Mouse (Mus musculus) midbrain, embryonic 15.5 days (tissue): ENCODE results near the gene Sufu. TPM values are rescaled to one million over a fixed set of nuclear protein-coding genes. Genes with fewer than 3 reads are reported as not detected.

Source experiments
- ATAC-seq: fragments of 200-750 bp; cut with Nextera tagmentation; replicated peaks from 2 replicates; pipeline ENCODE4 v1.8.0; 2017; ENCODE audit warnings: moderate TSS enrichment
- H3K27ac ChIP-seq: fragments of 300-500 bp; sonication (generic); 2 replicates; pipeline ENCODE4 v1.5.1; 2015; ENCODE audit warnings: mild to moderate bottlenecking, inconsistent platforms
- H3K27me3 ChIP-seq: fragments of 300-500 bp; sonication (generic); replicated peaks from 2 replicates; pipeline ENCODE4 v1.6.1; 2015; ENCODE audit warnings: inconsistent platforms
- H3K36me3 ChIP-seq: fragments of 300-500 bp; sonication (generic); replicated peaks from 2 replicates; pipeline ENCODE4 v1.6.1; 2015; ENCODE audit warnings: inconsistent platforms
- H3K4me1 ChIP-seq: fragments of 300-500 bp; sonication (generic); 2 replicates; pipeline ENCODE4 v1.6.1; 2015; ENCODE audit warnings: inconsistent platforms
- H3K4me2 ChIP-seq: fragments of 300-500 bp; sonication (generic); 2 replicates; pipeline ENCODE4 v1.6.1; 2015; ENCODE audit warnings: inconsistent platforms, mild to moderate bottlenecking, moderate library complexity
- H3K4me3 ChIP-seq: fragments of 300-500 bp; sonication (generic); 2 replicates; pipeline ENCODE4 v1.5.1; 2015; ENCODE audit warnings: mild to moderate bottlenecking, inconsistent platforms
- H3K9ac ChIP-seq: fragments of 300-500 bp; sonication (generic); 2 replicates; pipeline ENCODE4 v1.6.1; 2015; ENCODE audit warnings: mild to moderate bottlenecking, inconsistent platforms
- H3K9me3 ChIP-seq: fragments of 300-500 bp; sonication (generic); 2 replicates; pipeline ENCODE4 v1.6.1; 2016; ENCODE audit warnings: inconsistent platforms
- WGBS: fragments of 180-500 bp; shearing (Covaris S2); methylation state at CpG from one replicate; pipeline ENCODE4 v1.1.7; 2015; ENCODE audit warnings: mixed read lengths; 5-methylcytosine and 5-hydroxymethylcytosine counted together
- polyA plus RNA-seq: library from polyadenylated mRNA; unstranded; fragments of >200 nt; fragmentation: Nextera tagmentation; extraction: Ambion mirVana; gene quantifications from 2 replicates; pipeline ENCODE4 v1.2.1, GENCODE M21; 2015

Sufu gene
- polyA plus RNA-seq, 1 experiment from 2014 or later, result 24.4 TPM

- Histone ChIP-seq H3K27ac (no peak overlapping the region), H3K4me3 (no peak overlapping the region), H3K9ac (no peak overlapping the region), H3K36me3 (no peaks in the 10 kb centered on the region), H3K4me1 (peaks cover 37% of the 10 kb centered on the region), H3K4me2 (no peak overlapping the region), H3K27me3 (no peaks in the 10 kb centered on the region), H3K9me3 (no peaks in the 10 kb centered on the region)
- WGBS, result 84% methylated on average over 5 of the region's 5 CpGs
- ATAC-seq, result no peak
These were observed 82.1 kb downstream of the Sufu start for GRCm38 (mm10) chr19:46478826-46479225.

DNA sequence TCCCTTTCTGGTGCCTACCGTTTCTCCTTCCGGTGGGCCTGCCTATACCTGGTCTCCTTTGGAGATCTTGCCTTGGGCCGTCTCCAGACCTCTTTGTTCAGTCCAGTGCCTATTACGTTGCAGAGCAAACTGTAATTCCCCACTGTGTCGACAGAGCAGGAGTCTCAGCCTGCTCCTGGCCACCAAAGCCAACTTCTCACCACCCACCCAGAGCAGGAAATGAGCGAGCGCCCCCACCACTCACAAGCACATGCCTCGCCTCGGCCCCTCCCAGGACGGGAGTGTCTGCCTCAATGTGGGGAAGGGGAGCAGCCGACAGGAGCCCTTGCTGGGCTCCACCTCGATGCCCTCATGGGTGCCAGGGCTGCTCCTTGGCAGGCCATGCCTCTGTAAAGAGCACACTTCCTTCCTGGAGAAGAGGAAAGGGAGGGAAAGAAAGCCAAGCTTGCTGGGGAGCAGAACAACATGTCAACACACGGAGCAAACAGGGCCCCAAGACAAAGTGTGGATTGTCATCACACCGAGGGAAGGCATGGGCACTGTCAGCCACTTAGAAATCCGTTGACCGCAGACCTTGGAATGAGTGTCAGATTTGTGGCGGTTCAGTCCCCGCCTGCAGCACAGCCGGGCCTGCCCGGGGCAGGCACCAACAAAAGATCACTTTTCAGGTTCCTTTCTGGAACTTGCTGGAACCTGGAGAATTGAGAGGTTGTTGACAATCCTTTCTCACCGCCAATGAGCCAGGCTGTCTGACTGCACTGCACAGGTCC is 82.8 kb downstream of the Sufu start:
- Histone ChIP-seq H3K27ac (no peak overlapping the region), H3K4me1 (peaks cover 39% of the 10 kb centered on the region), H3K27me3 (no peaks in the 10 kb centered on the region), H3K36me3 (no peaks in the 10 kb centered on the region), H3K9ac (no peak overlapping the region), H3K4me2 (no peak overlapping the region), H3K9me3 (no peaks in the 10 kb centered on the region), H3K4me3 (no peak overlapping the region)
- WGBS, result 82% methylated on average over 21 of the region's 21 CpGs
- ATAC-seq, result no peak

- 65% methylated on average over 10 of the region's 10 CpGs for WGBS
- no peak overlapping the region for H3K4me3 ChIP-seq
- H3K36me3 ChIP-seq, result no peaks in the 10 kb centered on the region
These were observed 84.1 kb downstream of the Sufu start for GRCm38 (mm10) chr19:46480624-46481345.

DNA sequence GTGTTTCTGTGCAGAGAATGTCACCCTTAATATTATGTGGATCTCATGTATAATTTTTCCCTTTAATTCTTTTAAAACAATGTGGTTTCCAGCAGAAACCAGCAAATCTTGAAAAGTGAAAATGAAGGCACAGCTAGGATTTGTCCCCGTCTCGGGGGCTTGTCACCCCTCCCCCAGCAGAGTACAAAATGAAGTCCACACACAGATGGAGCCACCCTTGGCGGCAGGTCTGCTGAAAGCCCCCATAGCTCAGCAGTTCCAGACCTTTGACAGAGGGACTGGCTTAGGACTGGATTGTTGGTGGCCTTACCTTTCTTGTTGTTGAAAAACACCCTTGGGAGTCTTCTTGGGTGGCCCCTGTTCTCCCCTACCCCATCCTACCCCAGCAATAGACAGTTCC is 84.7 kb downstream of the Sufu start:
- Histone ChIP-seq H3K36me3 (no peaks in the 10 kb centered on the region), H3K4me1 (peaks cover 39% of the 10 kb centered on the region)

More at GRCm38 (mm10) chr19:46480624-46481345, 84.1 kb downstream of the Sufu start:
- Histone ChIP-seq H3K9me3 (no peaks in the 10 kb centered on the region), H3K4me1 (peaks cover 39% of the 10 kb centered on the region), H3K9ac (no peak overlapping the region), H3K27me3 (no peaks in the 10 kb centered on the region), H3K27ac (peak overlapping the region; percentile 54), H3K4me2 (no peak overlapping the region)
- ATAC-seq, result no peak

GRCm38 (mm10) chr19:46481756-46482155 is 85.1 kb downstream of the Sufu start:
- peaks cover 39% of the 10 kb centered on the region for H3K4me1 ChIP-seq
- H3K27me3 ChIP-seq, result no peaks in the 10 kb centered on the region
- H3K4me3 ChIP-seq, result no peak overlapping the region
- no peaks in the 10 kb centered on the region for H3K9me3 ChIP-seq
- no peaks in the 10 kb centered on the region for H3K36me3 ChIP-seq
- no peak overlapping the region for H3K4me2 ChIP-seq
- 9% methylated on average over 4 of the region's 4 CpGs for WGBS
- no peak overlapping the region for H3K9ac ChIP-seq
- ATAC-seq, result no peak
- peak overlapping the region; percentile 54 for H3K27ac ChIP-seq

More for the DNA sequence above, 84.7 kb downstream of the Sufu start:
- Histone ChIP-seq H3K9me3 (no peaks in the 10 kb centered on the region), H3K27ac (peak overlapping the region; percentile 54), H3K9ac (no peak overlapping the region), H3K4me3 (no peak overlapping the region), H3K4me2 (no peak overlapping the region), H3K27me3 (no peaks in the 10 kb centered on the region)
- no peak for ATAC-seq
- 7% methylated on average over 3 of the region's 3 CpGs for WGBS

- Histone ChIP-seq H3K27me3 (no peaks in the 10 kb centered on the region), H3K9ac (no peak overlapping the region), H3K4me1 (peaks cover 30% of the 10 kb centered on the region), H3K4me3 (no peak overlapping the region), H3K36me3 (no peaks in the 10 kb centered on the region), H3K27ac (no peak overlapping the region), H3K4me2 (no peak overlapping the region), H3K9me3 (no peaks in the 10 kb centered on the region)
- WGBS, result 34% methylated on average over 17 of the region's 17 CpGs
- no peak for ATAC-seq
These were observed 86.3 kb downstream of the Sufu start for GRCm38 (mm10) chr19:46482896-46483516.

- no peak overlapping the region for H3K4me2 ChIP-seq
- no peaks in the 10 kb centered on the region for H3K36me3 ChIP-seq
- no peak overlapping the region for H3K9ac ChIP-seq
- peak overlapping the region; percentile 57 for H3K27ac ChIP-seq
- H3K9me3 ChIP-seq, result no peaks in the 10 kb centered on the region
- ATAC-seq, result no peak
- WGBS, result 61% methylated on average over 15 of the region's 15 CpGs
- H3K4me1 ChIP-seq, result peaks cover 30% of the 10 kb centered on the region
- H3K4me3 ChIP-seq, result no peak overlapping the region
- H3K27me3 ChIP-seq, result no peaks in the 10 kb centered on the region
These were observed 87.1 kb downstream of the Sufu start for GRCm38 (mm10) chr19:46483701-46484328.

DNA sequence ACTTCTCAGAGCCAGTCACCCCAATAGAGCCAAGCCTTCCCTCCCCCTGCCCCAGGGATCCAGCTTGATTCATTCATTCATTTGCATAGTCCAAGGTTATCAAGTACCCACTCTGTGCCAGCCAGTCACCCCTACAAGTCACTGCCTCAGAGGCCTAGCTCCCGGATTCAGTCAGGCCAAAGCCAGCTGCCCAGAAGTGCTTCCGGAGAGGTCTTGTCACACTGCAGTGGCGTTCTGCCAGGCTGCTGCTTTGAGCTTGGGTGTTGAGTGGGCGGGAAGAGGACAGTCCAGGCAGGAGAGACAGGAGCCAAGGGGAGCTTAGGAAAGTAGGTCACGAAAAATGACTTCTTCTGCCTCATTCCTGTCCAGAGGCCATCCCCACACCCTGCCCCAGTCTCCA is 87.8 kb downstream of the Sufu start:
- no peak for ATAC-seq
- no peak overlapping the region for H3K4me2 ChIP-seq
- peak overlapping the region; percentile 57 for H3K27ac ChIP-seq
- no peaks in the 10 kb centered on the region for H3K36me3 ChIP-seq
- H3K9ac ChIP-seq, result no peak overlapping the region
- H3K9me3 ChIP-seq, result no peaks in the 10 kb centered on the region
- H3K27me3 ChIP-seq, result no peaks in the 10 kb centered on the region
- 58% methylated on average over 5 of the region's 5 CpGs for WGBS
- H3K4me3 ChIP-seq, result no peak overlapping the region
- peaks cover 30% of the 10 kb centered on the region for H3K4me1 ChIP-seq

DNA sequence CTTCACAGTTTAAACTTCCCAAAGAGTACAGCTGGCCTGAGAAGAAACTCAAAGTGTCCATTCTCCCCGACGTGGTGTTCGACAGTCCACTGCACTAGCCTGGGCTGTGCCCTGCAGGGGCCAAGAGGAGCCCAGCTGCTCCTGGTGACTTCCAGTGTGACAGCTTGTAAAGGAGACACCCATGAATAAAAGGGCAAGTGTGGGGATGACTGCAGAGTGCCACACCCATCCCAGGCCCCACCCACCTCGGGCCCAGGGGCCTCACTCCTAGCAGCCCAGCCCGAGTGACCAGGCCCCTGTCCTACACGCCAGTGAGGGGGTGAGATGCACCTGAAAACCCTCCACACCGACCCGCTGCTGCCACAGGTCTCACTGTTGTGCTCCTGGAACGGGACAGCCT is 89.2 kb downstream of the Sufu start:
- H3K9ac ChIP-seq, result no peak overlapping the region
- peaks cover 28% of the 10 kb centered on the region for H3K4me1 ChIP-seq
- WGBS, result 78% methylated on average over 9 of the region's 9 CpGs
- H3K9me3 ChIP-seq, result no peaks in the 10 kb centered on the region
- no peak for ATAC-seq
- H3K27me3 ChIP-seq, result no peaks in the 10 kb centered on the region
- H3K36me3 ChIP-seq, result no peaks in the 10 kb centered on the region
- no peak overlapping the region for H3K4me3 ChIP-seq
- no peak overlapping the region for H3K4me2 ChIP-seq
- no peak overlapping the region for H3K27ac ChIP-seq

DNA sequence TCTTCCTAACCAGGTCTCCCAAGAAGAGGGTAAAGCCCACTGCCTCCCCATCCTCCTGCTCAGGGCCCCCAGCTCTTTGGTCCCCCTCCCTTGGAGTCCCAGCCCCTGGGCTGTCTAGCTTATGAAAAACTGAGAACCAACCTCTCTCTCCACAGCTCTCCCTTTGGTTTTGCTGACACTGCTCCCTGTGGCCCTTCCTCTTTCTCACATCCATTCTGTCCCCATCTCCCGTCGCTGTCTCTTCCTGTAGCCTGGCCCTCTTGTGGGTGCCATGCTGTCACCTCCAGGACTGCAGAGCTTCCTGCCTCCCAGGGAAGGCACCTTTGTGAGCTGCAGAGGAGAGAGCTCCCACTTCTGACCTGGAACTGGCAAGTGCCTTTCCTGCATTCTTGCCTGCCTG is 90.0 kb downstream of the Sufu start:
- Histone ChIP-seq H3K4me1 (peaks cover 21% of the 10 kb centered on the region), H3K27ac (no peak overlapping the region), H3K27me3 (no peaks in the 10 kb centered on the region), H3K4me3 (no peak overlapping the region), H3K9me3 (no peaks in the 10 kb centered on the region), H3K4me2 (no peak overlapping the region), H3K9ac (no peak overlapping the region), H3K36me3 (no peaks in the 10 kb centered on the region)
- no peak for ATAC-seq
- WGBS, result 70% methylated on average over 2 of the region's 2 CpGs

- Histone ChIP-seq H3K4me2 (no peak overlapping the region), H3K9me3 (no peaks in the 10 kb centered on the region), H3K27me3 (no peaks in the 10 kb centered on the region), H3K36me3 (no peaks in the 10 kb centered on the region), H3K4me1 (no peaks in the 10 kb centered on the region; the same call in 1 of the 2 replicates), H3K4me3 (no peak overlapping the region), H3K9ac (no peak overlapping the region), H3K27ac (no peak overlapping the region)
- 90% methylated on average over 1 of the region's 1 CpGs for WGBS
- ATAC-seq, result no peak
These were observed 92.8 kb downstream of the Sufu start for GRCm38 (mm10) chr19:46489448-46489847.

GRCm38 (mm10) chr19:46490634-46491033 is 93.9 kb downstream of the Sufu start:
- ATAC-seq, result no peak
- no peaks in the 10 kb centered on the region for H3K36me3 ChIP-seq
- no peaks in the 10 kb centered on the region for H3K9me3 ChIP-seq
- no peaks in the 10 kb centered on the region for H3K27me3 ChIP-seq
- no peak overlapping the region for H3K4me3 ChIP-seq
- H3K4me2 ChIP-seq, result no peak overlapping the region
- no peak overlapping the region for H3K27ac ChIP-seq
- H3K4me1 ChIP-seq, result no peaks in the 10 kb centered on the region
- WGBS, result 0% methylated on average over 2 of the region's 2 CpGs
- H3K9ac ChIP-seq, result no peak overlapping the region
